Mouse (Mus musculus) liver, embryonic 16.5 days (tissue): ENCODE results near the gene Ssbp4. TPM values are rescaled to one million over a fixed set of nuclear protein-coding genes. Genes with fewer than 3 reads are reported as not detected.
A peak's percentile ranks its signal among the peaks of the same experiment; 100 is the strongest.

Experiments used
- ATAC-seq: fragments of 200-750 bp; cut with Nextera tagmentation; 2 replicates; pipeline ENCODE4 v1.8.0; 2017; ENCODE audit warnings: low read depth, mild to moderate bottlenecking, moderate number of reproducible peaks, moderate library complexity
- H3K27ac ChIP-seq: fragments of 300-500 bp; sonication (generic); 2 replicates; pipeline ENCODE4 v1.5.1; 2014; ENCODE audit warnings: mild to moderate bottlenecking, low read length
- H3K27me3 ChIP-seq: fragments of 300-500 bp; sonication (generic); 2 replicates; pipeline ENCODE4 v1.6.1; 2014; ENCODE audit warnings: low read depth, low read length, mixed read lengths; ENCODE audit not compliant: control insufficient read depth, insufficient read depth
- H3K36me3 ChIP-seq: fragments of 300-500 bp; sonication (generic); 2 replicates; pipeline ENCODE4 v1.6.1; 2014; ENCODE audit warnings: mild to moderate bottlenecking; ENCODE audit not compliant: control insufficient read depth, insufficient read depth
- H3K4me1 ChIP-seq: fragments of 300-500 bp; sonication (generic); 2 replicates; pipeline ENCODE4 v1.6.1; 2014; ENCODE audit warnings: low read depth, low read length, mixed read lengths; ENCODE audit not compliant: control insufficient read depth
- H3K4me2 ChIP-seq: fragments of 300-500 bp; sonication (generic); 2 replicates; pipeline ENCODE4 v1.6.1; 2014; ENCODE audit warnings: low read depth, low read length, mixed read lengths
- H3K4me3 ChIP-seq: fragments of 300-500 bp; sonication (generic); 2 replicates; pipeline ENCODE4 v1.5.1; 2014; ENCODE audit warnings: low read depth, mild to moderate bottlenecking, low read length
- H3K9ac ChIP-seq: fragments of 300-500 bp; sonication (generic); 2 replicates; pipeline ENCODE4 v1.6.1; 2014; ENCODE audit warnings: low read depth, low read length
- H3K9me3 ChIP-seq: fragments of 300-500 bp; sonication (generic); replicated peaks from 2 replicates; pipeline ENCODE4 v1.6.1; 2016; ENCODE audit warnings: low read length; ENCODE audit not compliant: control insufficient read depth
- WGBS: fragments of 180-500 bp; shearing (Covaris S2); extraction: QIAGEN DNeasy Blood & Tissue Kit; methylation state at CpG from one replicate; pipeline ENCODE4 v1.1.7; 2014; ENCODE audit not compliant: insufficient replicate concordance; 5-methylcytosine and 5-hydroxymethylcytosine counted together
- polyA plus RNA-seq: library from polyadenylated mRNA; unstranded; fragments of >200 nt; fragmentation: Nextera tagmentation; extraction: Ambion mirVana; gene quantifications from 2 replicates; pipeline ENCODE4 v1.2.1, GENCODE M21; 2015

The Ssbp4 gene
- polyA plus RNA-seq, 1 experiment from 2014 or later: 32.3 TPM

GRCm38 (mm10) chr8:70598722-70599121, 9.9 kb downstream of the Ssbp4 start:
- WGBS: 65% methylated on average over 10 of the region's 10 CpGs
- Histone ChIP-seq H3K27ac (no peak overlapping the region), H3K4me1 (peaks cover 43% of the 10 kb centered on the region), H3K4me2 (no peak overlapping the region; the same call in 1 of the 2 replicates), H3K4me3 (no peak overlapping the region), H3K27me3 (no peaks in the 10 kb centered on the region), H3K9ac (no peak overlapping the region), H3K9me3 (no peaks in the 10 kb centered on the region; the same call in 1 of the 2 replicates), H3K36me3 (no peaks in the 10 kb centered on the region)
- no peak for ATAC-seq

DNA sequence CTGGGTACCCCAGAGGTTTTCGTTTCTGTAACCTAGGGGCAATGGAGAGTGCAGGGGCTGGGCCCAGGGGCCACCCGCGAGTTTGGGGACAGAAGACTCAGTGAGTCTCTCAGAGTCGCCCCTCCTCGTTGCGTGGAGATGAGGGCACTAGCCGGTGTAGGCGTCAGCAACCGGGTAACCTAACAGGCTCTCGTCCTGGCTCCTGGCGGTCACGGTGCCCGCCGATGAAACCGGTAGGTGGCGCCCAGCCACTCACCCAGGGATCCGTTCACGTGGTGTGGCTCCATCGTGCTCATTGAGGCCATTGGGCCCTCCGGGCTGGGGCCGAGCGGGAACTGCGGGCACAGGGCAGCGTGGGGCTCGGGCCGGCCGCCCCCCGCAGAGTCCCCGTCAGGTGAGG, 10.4 kb downstream of the Ssbp4 start:
- peaks cover 48% of the 10 kb centered on the region for H3K4me1 ChIP-seq

GRCm38 (mm10) chr8:70597417-70598272, 11.0 kb downstream of the Ssbp4 start:
- peaks cover 53% of the 10 kb centered on the region for H3K4me1 ChIP-seq
- ATAC-seq: no peak
- no peaks in the 10 kb centered on the region for H3K27me3 ChIP-seq
- 61% methylated on average over 54 of the region's 68 CpGs for WGBS
- H3K27ac ChIP-seq: no peak overlapping the region
- peak overlapping the region; percentile 42 for H3K4me3 ChIP-seq
- H3K9me3 ChIP-seq: no peaks in the 10 kb centered on the region; the same call in 1 of the 2 replicates
- no peaks in the 10 kb centered on the region for H3K36me3 ChIP-seq
- peak overlapping the region; percentile 28; the same call in 1 of the 2 replicates for H3K9ac ChIP-seq
- H3K4me2 ChIP-seq: peak overlapping the region; percentile 61

More for the DNA sequence above, 10.4 kb downstream of the Ssbp4 start:
- 37% methylated on average over 29 of the region's 29 CpGs for WGBS
- ATAC-seq: no peak
- Histone ChIP-seq H3K9ac (peak overlapping the region; percentile 28; the same call in 1 of the 2 replicates), H3K4me2 (peak overlapping the region; percentile 61), H3K4me3 (peak overlapping the region; percentile 42), H3K9me3 (no peaks in the 10 kb centered on the region; the same call in 1 of the 2 replicates), H3K27ac (no peak overlapping the region), H3K36me3 (no peaks in the 10 kb centered on the region), H3K27me3 (no peaks in the 10 kb centered on the region)

DNA sequence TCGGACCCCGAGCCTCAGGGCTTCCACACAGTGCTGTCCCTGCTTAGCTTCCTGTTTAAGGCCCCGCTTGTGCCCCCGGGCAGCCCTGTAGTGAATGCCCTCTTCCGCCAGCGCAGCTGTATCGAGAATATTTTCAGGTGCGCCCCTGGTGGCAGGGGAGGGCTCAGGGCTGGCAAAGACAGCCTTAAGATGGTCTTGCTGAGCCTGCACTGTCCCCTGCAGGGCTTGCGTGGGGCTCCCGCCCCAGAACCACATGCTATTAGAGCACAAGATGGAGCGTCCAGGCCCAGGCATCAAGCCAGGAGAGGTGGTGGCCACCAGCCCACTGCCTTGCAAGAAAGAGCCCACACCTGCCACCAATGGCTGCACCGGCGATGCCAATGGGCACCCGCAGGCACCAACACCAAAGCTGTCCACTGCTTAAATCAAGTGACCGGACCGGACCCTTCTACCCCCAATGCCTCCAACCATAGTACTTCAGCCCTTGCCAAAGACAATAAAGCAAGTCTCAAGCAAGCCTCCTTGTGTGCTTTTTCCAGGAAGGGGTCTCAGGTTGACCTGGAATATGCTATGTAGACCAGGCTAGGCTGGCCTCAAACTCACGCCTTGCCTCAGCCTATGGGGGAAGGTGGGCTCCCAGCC, 11.8 kb downstream of the Ssbp4 start:
- Histone ChIP-seq H3K9me3 (no peaks in the 10 kb centered on the region; the same call in 1 of the 2 replicates), H3K27me3 (no peaks in the 10 kb centered on the region), H3K4me1 (peaks cover 58% of the 10 kb centered on the region), H3K9ac (no peak overlapping the region), H3K4me3 (no peak overlapping the region), H3K36me3 (peaks cover under 1% of the 10 kb centered on the region; the same call in 1 of the 2 replicates), H3K27ac (no peak overlapping the region), H3K4me2 (no peak overlapping the region)
- no peak for ATAC-seq
- WGBS: 80% methylated on average over 17 of the region's 17 CpGs

DNA sequence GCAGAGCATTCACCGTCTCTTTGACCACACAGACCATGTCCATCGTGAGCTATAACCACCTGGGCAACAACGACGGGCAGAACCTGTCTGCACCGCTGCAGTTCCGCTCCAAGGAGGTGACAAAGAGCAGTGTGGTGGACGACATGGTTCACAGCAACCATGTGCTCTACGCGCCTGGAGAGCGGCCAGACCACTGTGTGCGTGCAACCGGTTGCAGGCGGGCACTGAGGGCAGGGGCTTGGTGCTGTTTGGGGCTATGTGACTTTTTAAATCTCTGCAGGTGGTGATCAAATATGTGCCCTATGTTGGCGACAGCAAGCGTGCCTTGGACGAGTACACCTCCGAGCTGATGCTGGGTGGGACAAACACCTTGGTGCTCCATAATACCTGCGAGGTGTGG, 12.5 kb downstream of the Ssbp4 start:
- no peak overlapping the region for H3K9ac ChIP-seq
- WGBS: 86% methylated on average over 18 of the region's 18 CpGs
- no peak for ATAC-seq
- no peak overlapping the region for H3K4me3 ChIP-seq
- H3K4me1 ChIP-seq: peaks cover 52% of the 10 kb centered on the region
- no peaks in the 10 kb centered on the region for H3K27me3 ChIP-seq
- no peak overlapping the region for H3K4me2 ChIP-seq
- H3K36me3 ChIP-seq: peaks cover 7% of the 10 kb centered on the region
- H3K27ac ChIP-seq: no peak overlapping the region
- H3K9me3 ChIP-seq: no peaks in the 10 kb centered on the region

DNA sequence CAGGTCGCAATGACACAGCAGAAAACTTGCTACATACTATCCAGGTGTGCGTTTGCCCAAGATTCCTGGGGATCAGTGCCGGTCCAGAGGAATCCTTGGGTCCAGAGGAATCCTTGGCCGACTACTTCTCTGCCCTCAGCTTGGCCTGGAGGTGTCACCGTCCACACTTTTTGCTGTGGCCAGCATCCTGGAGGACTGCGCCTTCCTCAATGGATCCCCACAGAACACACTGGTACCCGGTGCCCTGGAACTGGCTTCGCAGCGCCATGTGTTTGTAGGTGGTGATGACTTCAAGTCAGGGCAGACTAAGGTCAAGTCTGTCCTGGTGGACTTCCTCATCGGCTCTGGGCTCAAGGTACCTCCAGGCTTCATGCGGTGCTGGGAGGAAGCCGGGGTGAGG, 12.9 kb downstream of the Ssbp4 start:
- H3K4me2 ChIP-seq: no peak overlapping the region
- peaks cover 48% of the 10 kb centered on the region for H3K4me1 ChIP-seq
- peaks cover 7% of the 10 kb centered on the region for H3K36me3 ChIP-seq
- 85% methylated on average over 12 of the region's 12 CpGs for WGBS
- H3K4me3 ChIP-seq: no peak overlapping the region
- no peak overlapping the region for H3K9ac ChIP-seq
- no peaks in the 10 kb centered on the region for H3K9me3 ChIP-seq
- no peak for ATAC-seq
- no peak overlapping the region for H3K27ac ChIP-seq
- no peaks in the 10 kb centered on the region for H3K27me3 ChIP-seq

GRCm38 (mm10) chr8:70594621-70595564, 13.8 kb downstream of the Ssbp4 start:
- Histone ChIP-seq H3K27ac (peak overlapping the region; percentile 63), H3K4me1 (peaks cover 41% of the 10 kb centered on the region), H3K9ac (peak overlapping the region; percentile 68), H3K9me3 (no peaks in the 10 kb centered on the region), H3K27me3 (no peaks in the 10 kb centered on the region), H3K4me3 (peak overlapping the region; percentile 69), H3K4me2 (peak overlapping the region; percentile 100), H3K36me3 (peaks cover 11% of the 10 kb centered on the region)
- 9% methylated on average over 82 of the region's 82 CpGs for WGBS
- peak; percentile 5 for ATAC-seq

DNA sequence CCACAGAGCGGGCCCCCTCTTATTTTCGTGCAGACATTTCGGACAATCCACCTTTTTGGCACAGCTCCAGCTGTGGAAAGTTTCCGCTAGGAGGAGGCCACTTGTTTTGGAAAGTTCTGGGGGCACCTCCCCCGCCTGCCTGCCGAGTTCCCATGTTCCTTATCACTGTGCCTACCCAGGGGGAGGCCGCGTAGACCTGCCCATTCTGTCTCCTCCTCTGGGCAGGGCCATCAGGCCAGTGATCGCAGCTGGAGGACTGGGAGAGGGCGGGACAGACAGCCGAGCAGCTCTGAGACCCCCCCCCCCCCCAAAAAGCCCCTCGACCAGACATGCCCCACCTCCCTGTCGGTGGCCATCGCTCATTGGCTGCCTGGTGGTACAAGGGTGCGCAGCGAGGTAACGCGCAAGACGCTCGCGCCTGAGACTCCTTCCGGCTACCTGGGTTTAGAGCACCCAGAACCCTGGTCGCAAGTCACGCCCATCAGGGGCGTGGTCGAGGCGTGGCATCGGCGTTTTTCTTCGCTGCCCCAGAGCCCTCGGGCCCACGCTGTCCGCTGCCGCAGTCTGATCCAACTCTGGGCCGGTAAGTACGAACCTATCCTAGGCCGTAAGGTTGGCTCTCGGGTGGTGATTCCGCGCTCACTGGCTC, 14.6 kb downstream of the Ssbp4 start, which contains the start of gene Isyna1:
Isyna1 (plus strand) TSS at position 413 of the 649 bp plus-strand sequence.
- Histone ChIP-seq H3K27ac (peak within 1 kb of the TSS; percentile 63), H3K4me1 (peaks cover 41% of the 10 kb centered on the region), H3K9ac (peak within 1 kb of the TSS; percentile 68), H3K4me2 (peak within 1 kb of the TSS; percentile 100), H3K4me3 (peak within 1 kb of the TSS; percentile 69), H3K36me3 (peaks cover 11% of the 10 kb centered on the region), H3K27me3 (no peaks in the 10 kb centered on the region), H3K9me3 (no peaks in the 10 kb centered on the region)
- WGBS: under 1% methylated on average over 40 of the region's 40 CpGs
- peak; percentile 86 for ATAC-seq
